Mouse (Mus musculus) E14TG2a.4 (cell line): ENCODE data around the gene Gm28043.

Experiments used
- CTCF ChIP-seq: conservative IDR thresholded peaks from 2 replicates; pipeline ENCODE4 v1.5.1; 2014; ENCODE audit warnings: low read length
- NANOG ChIP-seq: IDR thresholded peaks from 2 replicates; pipeline ENCODE4 v1.6.1; 2014; ENCODE audit warnings: borderline replicate concordance, low read length, mixed read lengths

DNA sequence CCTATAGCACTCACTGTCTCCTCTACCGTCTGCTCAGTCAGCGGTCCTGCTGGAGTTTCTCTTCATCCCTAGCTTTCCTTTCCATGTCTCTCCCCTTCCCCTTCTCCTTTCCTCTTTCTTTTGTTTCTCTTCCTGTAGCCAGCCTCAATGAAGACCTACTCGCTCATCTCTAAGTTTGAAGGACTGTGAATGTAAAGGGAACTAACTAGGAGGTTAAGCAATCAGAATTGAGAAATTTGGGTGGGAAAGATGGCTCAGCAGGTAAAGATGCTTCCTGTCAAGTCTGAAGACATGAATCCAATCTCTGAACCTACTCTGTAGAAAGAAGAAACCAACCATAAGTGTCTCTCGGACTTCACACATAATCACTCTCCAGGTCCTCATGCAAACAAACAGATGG lies 58.6 kb downstream of the Gm28043 start:
- no peak for TF ChIP-seq CTCF
- no peak for TF ChIP-seq NANOG
